Comparison of ENCODE assay signal across 8 mouse cellular contexts in genomic region chr11:121353326-121354090, GRCm38 (mm10). TPM values are rescaled to one million over a fixed set of nuclear protein-coding genes. Genes with fewer than 3 reads are reported as not detected.
DNase-seq lines count a peak whose midpoint lies in the region; ATAC-seq and TF ChIP-seq lines count a peak whose summit lies in the region.

No protein-coding gene starts in this region.

- peak overlapping the region; percentile 83 for H3K4me2 ChIP-seq in heart, postnatal 0 days (ENCODE audit: low read depth, low read length)

- TF ChIP-seq CTCF in heart, postnatal 0 days (IDR thresholded peaks at IDR 0.05; ENCODE audit: low read depth): no peak

- WGBS in heart, postnatal 0 days: 2% methylated on average over 39 of the region's 41 CpGs

- peak overlapping the region; percentile 81 for H3K4me3 ChIP-seq in heart, postnatal 0 days (ENCODE audit: low read depth, low read length)

- TF ChIP-seq EP300 in heart, postnatal 0 days (IDR thresholded peaks at IDR 0.05; ENCODE audit: low read depth): no peak

- peak overlapping the region; percentile 93 for H3K27ac ChIP-seq in heart, postnatal 0 days (ENCODE audit: low read depth)

- peak; percentile 78 for DNase-seq in CD4-positive, CD25-positive, alpha-beta regulatory T cell, adult 2 months (ENCODE audit: low read depth, low spot score)
- peak; percentile 57 for DNase-seq in ZHBTc4 (ENCODE audit: low read depth, low spot score)
- peak; percentile 42 for DNase-seq in embryo, embryonic 11 days
- DNase-seq in heart, postnatal 0 days (ENCODE audit: low spot score): peak; percentile 17
- DNase-seq in kidney, postnatal 25 days: peak; percentile 28 to 70
- peak; percentile 21 for DNase-seq in lung, postnatal 14 days
- DNase-seq in right cerebral cortex, postnatal 25 days: peak; percentile 29
- no peak for DNase-seq in yolk sac, embryonic 10.5 days (ENCODE audit: low spot score)

- peaks cover 17% of the 10 kb centered on the region for H3K4me1 ChIP-seq in heart, postnatal 0 days (ENCODE audit: control insufficient read depth, insufficient read depth)

- H3K9me3 ChIP-seq in heart, postnatal 0 days (replicated peaks; ENCODE audit: control insufficient read depth, low read length): no peaks in the 10 kb centered on the region

- peak; percentile 45 for ATAC-seq in heart, postnatal 0 days (ENCODE audit: insufficient read depth, low read depth)

- no peaks in the 10 kb centered on the region for H3K27me3 ChIP-seq in heart, postnatal 0 days (ENCODE audit: control insufficient read depth, insufficient read depth, low read length)

- H3K9ac ChIP-seq in heart, postnatal 0 days (replicated peaks; ENCODE audit: low read depth, low read length): peak overlapping the region; percentile 91

- H3K36me3 ChIP-seq in heart, postnatal 0 days (replicated peaks; ENCODE audit: control insufficient read depth, insufficient read depth, low read length): 0 out of 2 replicates have a peak, but pooled peaks cover under 1% of the 10 kb centered on the region

RNA-seq across cellular contexts. Expression of gene Wdr45b, which starts 0.7 kb away (rescaled TPM):
- 76.1 and 81.0 TPM in 2 replicates for total RNA-seq in heart, postnatal 0 days (2014; rRNA removed; ENCODE audit: low replicate concordance)
- 60.1 and 64.7 TPM in 2 replicates for polyA plus RNA-seq in heart, postnatal 0 days (2015; fragmentation: Nextera tagmentation; extraction: Ambion mirVana)

RNA-seq across cellular contexts. Expression of gene Rab40b, which starts 34.5 kb away (rescaled TPM):
- total RNA-seq in heart, postnatal 0 days (2014; rRNA removed; ENCODE audit: low replicate concordance): 3.1 and 5.8 TPM in 2 replicates
- polyA plus RNA-seq in heart, postnatal 0 days (2015; fragmentation: Nextera tagmentation; extraction: Ambion mirVana): 5.2 and 7.7 TPM in 2 replicates
